Comparison of ENCODE assay signal across 16 mouse cellular contexts in genomic region chr5:131167366-131167765, GRCm38 (mm10).
DNase-seq lines count a peak whose midpoint lies in the region; ATAC-seq and TF ChIP-seq lines count a peak whose summit lies in the region.
"Had no signal": no experiment of that assay in that cellular context is flagged by ENCODE, and none has a peak within 500 bp of the region (broad histone marks: within the 10 kb centered on the region; RNA-seq: fewer than 3 reads in every experiment).

No protein-coding gene starts in this region.

- no peak overlapping the region for H3K9ac ChIP-seq in forebrain, embryonic 15.5 days (replicated peaks)
- no peak overlapping the region for H3K9ac ChIP-seq in kidney, embryonic 15.5 days
- H3K9ac ChIP-seq: embryonic facial prominence, embryonic 12.5 days; limb, embryonic 13.5 days; neural tube, embryonic 13.5 days had no signal

- peak overlapping the region; percentile 31; the same call in 1 of the 2 replicates for H3K27ac ChIP-seq in forebrain, embryonic 15.5 days (replicated peaks)
- no peak overlapping the region for H3K27ac ChIP-seq in forebrain, embryonic 10.5 days
- no peak overlapping the region for H3K27ac ChIP-seq in kidney, embryonic 15.5 days
- H3K27ac ChIP-seq: embryonic facial prominence, embryonic 12.5 days; heart, adult 2 months; limb, embryonic 13.5 days; neural tube, embryonic 13.5 days had no signal

- H3K4me3 ChIP-seq in forebrain, embryonic 15.5 days, result no peak overlapping the region
- no peak overlapping the region for H3K4me3 ChIP-seq in forebrain, embryonic 10.5 days
- H3K4me3 ChIP-seq in kidney, embryonic 15.5 days (replicated peaks), result no peak overlapping the region
- H3K4me3 ChIP-seq: embryonic facial prominence, embryonic 12.5 days; heart, adult 2 months; limb, embryonic 13.5 days; neural tube, embryonic 13.5 days had no signal

- H3K36me3 ChIP-seq in forebrain, embryonic 15.5 days, result no peaks in the 10 kb centered on the region
- H3K36me3 ChIP-seq in forebrain, embryonic 10.5 days (replicated peaks), result no peaks in the 10 kb centered on the region
- no peaks in the 10 kb centered on the region for H3K36me3 ChIP-seq in kidney, embryonic 15.5 days
- H3K36me3 ChIP-seq: embryonic facial prominence, embryonic 12.5 days; limb, embryonic 13.5 days; neural tube, embryonic 13.5 days had no signal

- TF ChIP-seq CTCF in brain, embryonic 14.5 days (IDR thresholded peaks at IDR 0.05; ENCODE audit: borderline replicate concordance, extremely low read depth, insufficient read depth, insufficient read length), result no peak

- no peaks in the 10 kb centered on the region for H3K27me3 ChIP-seq in forebrain, embryonic 15.5 days
- H3K27me3 ChIP-seq in forebrain, embryonic 10.5 days (ENCODE audit: poor library complexity, severe bottlenecking), result no peaks in the 10 kb centered on the region
- no peaks in the 10 kb centered on the region for H3K27me3 ChIP-seq in kidney, embryonic 15.5 days
- H3K27me3 ChIP-seq: embryonic facial prominence, embryonic 12.5 days; limb, embryonic 13.5 days; neural tube, embryonic 13.5 days had no signal

- no peak for DNase-seq in forebrain, embryonic 10.5 days (ENCODE audit: extremely low spot score, low spot score)
- peak; percentile 89 for DNase-seq in brain, embryonic 14.5 days (ENCODE audit: low read depth)
- DNase-seq in cerebellum, postnatal 14 days, result peak; percentile 58 to 75
- peak; percentile 81 to 82 for DNase-seq in layer of hippocampus, adult 8-10 months (ENCODE audit: low spot score in 2 of 2)
- DNase-seq in thymus, postnatal 36 days, result no peak
- DNase-seq: adrenal gland, postnatal 25 days; B cell, adult 2 months; heart, adult 2 months; heart, postnatal 10 days; kidney, adult 8-10 months had no signal

- no peak for TF ChIP-seq POLR2A in brain, embryonic 14.5 days (IDR thresholded peaks at IDR 0.05; ENCODE audit: borderline replicate concordance, extremely low read depth, insufficient read depth, insufficient read length, poor library complexity, severe bottlenecking)

- H3K4me2 ChIP-seq in forebrain, embryonic 15.5 days (replicated peaks), result no peak overlapping the region
- no peak overlapping the region for H3K4me2 ChIP-seq in kidney, embryonic 15.5 days
- H3K4me2 ChIP-seq: embryonic facial prominence, embryonic 12.5 days; limb, embryonic 13.5 days; neural tube, embryonic 13.5 days had no signal

- WGBS in forebrain, embryonic 15.5 days, result 44% methylated on average over 5 of the region's 5 CpGs
- WGBS in forebrain, embryonic 10.5 days, result 87% methylated on average over 5 of the region's 5 CpGs
- WGBS in kidney, embryonic 15.5 days, result 76% methylated on average over 5 of the region's 5 CpGs

- no peaks in the 10 kb centered on the region for H3K4me1 ChIP-seq in forebrain, embryonic 15.5 days
- peaks cover 5% of the 10 kb centered on the region; the same call in 1 of the 2 replicates for H3K4me1 ChIP-seq in forebrain, embryonic 10.5 days
- no peaks in the 10 kb centered on the region for H3K4me1 ChIP-seq in kidney, embryonic 15.5 days
- H3K4me1 ChIP-seq: embryonic facial prominence, embryonic 12.5 days had no signal

- H3K9me3 ChIP-seq in forebrain, embryonic 15.5 days, result no peaks in the 10 kb centered on the region
- H3K9me3 ChIP-seq in forebrain, embryonic 10.5 days, result no peaks in the 10 kb centered on the region
- no peaks in the 10 kb centered on the region for H3K9me3 ChIP-seq in kidney, embryonic 15.5 days (replicated peaks)
- H3K9me3 ChIP-seq: embryonic facial prominence, embryonic 12.5 days had no signal

- peak; percentile 70 for ATAC-seq in forebrain, embryonic 15.5 days (replicated peaks)
- no peak for ATAC-seq in CD4-positive, CD25-positive, alpha-beta regulatory T cell, adult 4 months
- no peak for ATAC-seq in kidney, embryonic 15.5 days (replicated peaks; ENCODE audit: low FRiP score)

Comparison
In these comparisons a context has a peak if more than half of its experiments do, and no peak if none do; other contexts are left out.
1. DNase-seq: peak in brain, embryonic 14.5 days (single experiment), cerebellum, postnatal 14 days (2 of 2) and layer of hippocampus, adult 8-10 months (2 of 2); none in forebrain, embryonic 10.5 days (single experiment) and thymus, postnatal 36 days (0 of 2).